In genomic region chr5:53565213-53565794, GRCm38 (mm10) we compare ENCODE assay signal across 16 mouse cellular contexts.
DNase-seq lines count a peak whose midpoint lies in the region; ATAC-seq and TF ChIP-seq lines count a peak whose summit lies in the region.
"Had no signal": no experiment of that assay in that cellular context is flagged by ENCODE, and none has a peak within 500 bp of the region (broad histone marks: within the 10 kb centered on the region; RNA-seq: fewer than 3 reads in every experiment).

No protein-coding gene starts in this region.

- no peaks in the 10 kb centered on the region for H3K9me3 ChIP-seq in lung, postnatal 0 days (ENCODE audit: low read length)
- H3K9me3 ChIP-seq in embryonic facial prominence, embryonic 15.5 days (replicated peaks): no peaks in the 10 kb centered on the region
- no peaks in the 10 kb centered on the region for H3K9me3 ChIP-seq in forebrain, embryonic 16.5 days (ENCODE audit: control insufficient read depth, low read length)
- H3K9me3 ChIP-seq in midbrain, embryonic 16.5 days (replicated peaks; ENCODE audit: control insufficient read depth, low read length, poor library complexity, severe bottlenecking): no peaks in the 10 kb centered on the region
- H3K9me3 ChIP-seq: limb, embryonic 13.5 days; midbrain, embryonic 12.5 days had no signal

- H3K4me1 ChIP-seq in lung, postnatal 0 days (ENCODE audit: insufficient read depth, low read depth, low read length): no peaks in the 10 kb centered on the region
- H3K4me1 ChIP-seq in embryonic facial prominence, embryonic 15.5 days: peaks cover 16% of the 10 kb centered on the region; the same call in 1 of the 2 replicates
- H3K4me1 ChIP-seq in forebrain, embryonic 16.5 days (replicated peaks; ENCODE audit: control insufficient read depth, insufficient read depth, low read length): no peaks in the 10 kb centered on the region
- no peaks in the 10 kb centered on the region for H3K4me1 ChIP-seq in midbrain, embryonic 16.5 days (ENCODE audit: control insufficient read depth, insufficient read depth, low read length)
- H3K4me1 ChIP-seq: midbrain, embryonic 12.5 days had no signal

- ATAC-seq in lung, postnatal 0 days: no peak
- no peak for ATAC-seq in embryonic facial prominence, embryonic 15.5 days (ENCODE audit: insufficient number of reproducible peaks, low FRiP score, low TSS enrichment, low read depth)
- ATAC-seq in forebrain, embryonic 16.5 days: no peak
- no peak for ATAC-seq in midbrain, embryonic 16.5 days

- no peak for TF ChIP-seq CTCF in lung, postnatal 0 days (IDR thresholded peaks at IDR 0.05)

- WGBS in lung, postnatal 0 days: 55% methylated on average over 5 of the region's 5 CpGs
- 32% methylated on average over 5 of the region's 5 CpGs for WGBS in embryonic facial prominence, embryonic 15.5 days
- 79% methylated on average over 5 of the region's 5 CpGs for WGBS in forebrain, embryonic 16.5 days
- WGBS in midbrain, embryonic 16.5 days: 82% methylated on average over 5 of the region's 5 CpGs

- no peak for TF ChIP-seq EP300 in lung, postnatal 0 days (IDR thresholded peaks at IDR 0.05)

- no peak overlapping the region for H3K4me2 ChIP-seq in lung, postnatal 0 days (replicated peaks; ENCODE audit: low read depth, low read length)
- 0 out of 2 replicates have a peak overlapping the region, but pooled peaks have one; percentile 15 for H3K4me2 ChIP-seq in embryonic facial prominence, embryonic 15.5 days (replicated peaks)
- no peak overlapping the region for H3K4me2 ChIP-seq in forebrain, embryonic 16.5 days (ENCODE audit: low read length)
- H3K4me2 ChIP-seq in midbrain, embryonic 16.5 days (ENCODE audit: low read length): no peak overlapping the region
- H3K4me2 ChIP-seq: heart, embryonic 11.5 days; midbrain, embryonic 12.5 days had no signal

- H3K9ac ChIP-seq in lung, postnatal 0 days (replicated peaks; ENCODE audit: low read depth): no peak overlapping the region
- no peak overlapping the region for H3K9ac ChIP-seq in embryonic facial prominence, embryonic 15.5 days
- no peak overlapping the region for H3K9ac ChIP-seq in forebrain, embryonic 16.5 days (replicated peaks; ENCODE audit: low read depth, low read length)
- no peak overlapping the region for H3K9ac ChIP-seq in midbrain, embryonic 16.5 days (ENCODE audit: low read depth, low read length)
- H3K9ac ChIP-seq: limb, embryonic 13.5 days; liver, embryonic 14.5 days; midbrain, embryonic 12.5 days had no signal

- DNase-seq in lung, postnatal 0 days (ENCODE audit: low spot score): peak; percentile 57
- no peak for DNase-seq in lung, postnatal 4 days
- peak; percentile 76 for DNase-seq in Muller cell, postnatal 12 days (ENCODE audit: inconsistent ontology term)
- no peak for DNase-seq in kidney, adult 9 months
- DNase-seq: adrenal gland, adult 2 months; cerebellum, adult 2 months; gastrocnemius, adult 2 months; heart, postnatal 10 days; right cerebral cortex, postnatal 25 days had no signal

- no peaks in the 10 kb centered on the region for H3K36me3 ChIP-seq in lung, postnatal 0 days (ENCODE audit: insufficient read depth, low read length)
- no peaks in the 10 kb centered on the region for H3K36me3 ChIP-seq in embryonic facial prominence, embryonic 15.5 days
- no peaks in the 10 kb centered on the region for H3K36me3 ChIP-seq in forebrain, embryonic 16.5 days (ENCODE audit: control insufficient read depth, insufficient read depth)
- H3K36me3 ChIP-seq in midbrain, embryonic 16.5 days (ENCODE audit: control insufficient read depth, insufficient read depth, low read length): no peaks in the 10 kb centered on the region
- H3K36me3 ChIP-seq: limb, embryonic 13.5 days; midbrain, embryonic 12.5 days had no signal

- H3K27ac ChIP-seq in lung, postnatal 0 days (ENCODE audit: low read length): peak overlapping the region; percentile 6; the same call in 1 of the 2 replicates
- peak overlapping the region; percentile 72; the same call in 1 of the 2 replicates for H3K27ac ChIP-seq in embryonic facial prominence, embryonic 15.5 days (replicated peaks)
- no peak overlapping the region for H3K27ac ChIP-seq in forebrain, embryonic 16.5 days (ENCODE audit: low read length)
- no peak overlapping the region for H3K27ac ChIP-seq in midbrain, embryonic 16.5 days (ENCODE audit: low read length)
- H3K27ac ChIP-seq: gastrocnemius, adult 2 months; limb, embryonic 13.5 days; liver, embryonic 14.5 days; midbrain, embryonic 12.5 days had no signal

- H3K4me3 ChIP-seq in lung, postnatal 0 days (ENCODE audit: low read depth, low read length): no peak overlapping the region
- H3K4me3 ChIP-seq in embryonic facial prominence, embryonic 15.5 days (replicated peaks): no peak overlapping the region
- H3K4me3 ChIP-seq in forebrain, embryonic 16.5 days (replicated peaks; ENCODE audit: low read length): no peak overlapping the region
- no peak overlapping the region for H3K4me3 ChIP-seq in midbrain, embryonic 16.5 days (ENCODE audit: low read depth, low read length)
- H3K4me3 ChIP-seq: limb, embryonic 13.5 days; midbrain, embryonic 12.5 days had no signal

- no peaks in the 10 kb centered on the region for H3K27me3 ChIP-seq in lung, postnatal 0 days (replicated peaks; ENCODE audit: insufficient read depth, low read length)
- no peaks in the 10 kb centered on the region for H3K27me3 ChIP-seq in embryonic facial prominence, embryonic 15.5 days
- H3K27me3 ChIP-seq in forebrain, embryonic 16.5 days (replicated peaks; ENCODE audit: control insufficient read depth, insufficient read depth, low read length): no peaks in the 10 kb centered on the region
- no peaks in the 10 kb centered on the region for H3K27me3 ChIP-seq in midbrain, embryonic 16.5 days (ENCODE audit: control insufficient read depth, insufficient read depth, low read depth, low read length)
- H3K27me3 ChIP-seq: limb, embryonic 13.5 days; midbrain, embryonic 12.5 days had no signal

Comparison
In these comparisons a context has a peak if more than half of its experiments do, and no peak if none do; other contexts are left out.
1. DNase-seq: peak in lung, postnatal 0 days (single experiment) and Muller cell, postnatal 12 days (single experiment); none in lung, postnatal 4 days (0 of 2) and kidney, adult 9 months (single experiment).
2. H3K27ac ChIP-seq: peak in lung, postnatal 0 days (single experiment) and embryonic facial prominence, embryonic 15.5 days (single experiment); none in forebrain, embryonic 16.5 days (single experiment) and midbrain, embryonic 16.5 days (single experiment).